Mouse (Mus musculus) C2C12 (cell line): ENCODE data around the gene Olfr622. TPM values are rescaled to one million over a fixed set of nuclear protein-coding genes. Genes with fewer than 3 reads are reported as not detected.

Source experiments
- H3K27me3 ChIP-seq: one replicate; pipeline ENCODE4 v1.6.1; 2011; ENCODE audit not compliant: control insufficient read depth, insufficient read depth, insufficient read length
- H3K36me3 ChIP-seq: one replicate; pipeline ENCODE4 v1.6.1; 2011; ENCODE audit not compliant: control insufficient read depth, insufficient read depth
- H3K4me3 ChIP-seq: one replicate; pipeline ENCODE4 v1.5.1; 2011; ENCODE audit warnings: mild to moderate bottlenecking, control low read depth; ENCODE audit not compliant: poor library complexity, insufficient read depth, severe bottlenecking
- H3K79me2 ChIP-seq: one replicate; pipeline ENCODE4 v1.6.1; 2011; ENCODE audit not compliant: control insufficient read depth, insufficient read depth
- H3K79me3 ChIP-seq: one replicate; pipeline ENCODE4 v1.6.1; 2011; ENCODE audit warnings: low read depth, control low read depth
- H3ac ChIP-seq: one replicate; pipeline ENCODE3; 2011; ENCODE audit warnings: low read depth; ENCODE audit not compliant: control insufficient read depth, insufficient read length
- CEBPB ChIP-seq: IDR thresholded peaks from one replicate; pipeline ENCODE4 v1.6.1; 2011; ENCODE audit warnings: low read depth, mild to moderate bottlenecking, control low read depth, moderate library complexity
- CTCF ChIP-seq: IDR thresholded peaks from one replicate; pipeline ENCODE4 v1.5.1; 2011; ENCODE audit not compliant: control insufficient read depth, insufficient read depth, insufficient read length
- FOSL1 ChIP-seq: IDR thresholded peaks from one replicate; pipeline ENCODE4 v1.8.0; 2011; ENCODE audit warnings: mild to moderate bottlenecking, low read length; ENCODE audit not compliant: poor library complexity, insufficient read depth, severe bottlenecking
- MAX ChIP-seq: IDR thresholded peaks from one replicate; pipeline ENCODE4 v1.6.1; 2011; ENCODE audit warnings: mild to moderate bottlenecking, control low read depth
- MYOD1 ChIP-seq: IDR thresholded peaks from one replicate; pipeline ENCODE4 v1.6.1; 2011; ENCODE audit warnings: low read depth; ENCODE audit not compliant: control insufficient read depth, insufficient read length
- MYOG ChIP-seq: IDR thresholded peaks from one replicate; pipeline ENCODE4 v1.6.1; 2011; ENCODE audit not compliant: control insufficient read depth, insufficient read length; ENCODE audit errors: extremely low read depth
- USF1 ChIP-seq: IDR thresholded peaks from one replicate; pipeline ENCODE4 v1.6.1; 2011; ENCODE audit warnings: low read depth, mild to moderate bottlenecking, control low read depth, moderate library complexity
- polyA plus RNA-seq: library from polyadenylated mRNA; unstranded; fragments of >200 nt; fragmentation: generic; extraction: Trizol; gene quantifications from one replicate; pipeline ENCODE4 v1.2.1, GENCODE M21; 2012; ENCODE audit warnings: missing spikeins

Olfr622 gene
- polyA plus RNA-seq, 1 experiment: not detected

DNA sequence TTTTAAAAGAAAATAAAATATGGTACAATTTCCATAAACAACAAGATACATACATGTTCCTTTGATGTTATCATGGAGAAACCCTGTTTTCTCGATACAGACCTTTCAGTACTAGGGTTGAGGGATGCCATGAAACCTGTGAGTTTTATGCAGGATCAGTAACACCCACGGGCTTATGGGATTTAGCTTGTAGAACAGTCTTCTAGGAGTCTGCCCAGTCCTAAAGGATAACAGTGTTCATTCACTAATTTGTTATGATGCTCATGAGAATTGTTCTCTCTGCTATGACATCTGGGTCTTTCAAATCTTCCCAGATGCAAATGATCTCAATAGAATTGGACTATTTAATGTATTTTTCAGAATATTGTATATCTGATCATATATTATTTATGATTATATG is 30.1 kb downstream of the Olfr622 start, which contains the start of gene Olfr620:
Gene Olfr620 (minus strand): TSS at position 101 of the 400 bp plus-strand sequence.
- H3K4me3 ChIP-seq: no peak within 1 kb of the TSS

DNA sequence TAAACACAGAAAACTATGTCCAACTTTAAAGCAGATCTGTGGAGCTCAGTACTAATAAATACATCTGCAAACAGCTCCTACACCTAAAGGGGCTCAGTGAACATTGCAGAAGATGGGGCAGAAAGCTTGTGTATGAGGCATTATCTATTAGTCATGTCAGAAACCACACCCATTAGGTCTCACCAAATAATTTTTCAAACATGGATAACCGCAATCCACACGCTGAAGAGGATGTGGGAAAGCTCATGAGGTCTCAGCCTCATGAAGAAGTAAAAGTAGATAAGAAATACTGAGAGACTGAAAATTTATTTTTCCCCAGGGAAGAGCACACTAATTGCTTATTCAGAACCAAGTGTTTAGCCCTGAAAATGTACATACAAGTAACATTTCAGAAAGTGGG is 35.1 kb downstream of the Olfr622 start:
- H3K27me3 ChIP-seq: no peaks in the 10 kb centered on the region
- H3K36me3 ChIP-seq: no peaks in the 10 kb centered on the region
- TF ChIP-seq MAX: no peak
- no peak for TF ChIP-seq CEBPB
- no peak for TF ChIP-seq CTCF
- TF ChIP-seq FOSL1: no peak
- no peak for TF ChIP-seq MYOG
- TF ChIP-seq USF1: no peak
- no peak for TF ChIP-seq MYOD1
- H3K79me3 ChIP-seq: no peaks in the 10 kb centered on the region
- H3ac ChIP-seq: no peak overlapping the region
- no peak overlapping the region for H3K4me3 ChIP-seq
- no peaks in the 10 kb centered on the region for H3K79me2 ChIP-seq

More for the DNA sequence above, 30.1 kb downstream of the Olfr622 start, which contains the start of gene Olfr620:
- TF ChIP-seq MYOD1: no peak
- no peaks in the 10 kb centered on the region for H3K27me3 ChIP-seq
- no peak within 1 kb of the TSS for H3ac ChIP-seq
- no peaks in the 10 kb centered on the region for H3K79me2 ChIP-seq
- no peaks in the 10 kb centered on the region for H3K36me3 ChIP-seq
- no peaks in the 10 kb centered on the region for H3K79me3 ChIP-seq

DNA sequence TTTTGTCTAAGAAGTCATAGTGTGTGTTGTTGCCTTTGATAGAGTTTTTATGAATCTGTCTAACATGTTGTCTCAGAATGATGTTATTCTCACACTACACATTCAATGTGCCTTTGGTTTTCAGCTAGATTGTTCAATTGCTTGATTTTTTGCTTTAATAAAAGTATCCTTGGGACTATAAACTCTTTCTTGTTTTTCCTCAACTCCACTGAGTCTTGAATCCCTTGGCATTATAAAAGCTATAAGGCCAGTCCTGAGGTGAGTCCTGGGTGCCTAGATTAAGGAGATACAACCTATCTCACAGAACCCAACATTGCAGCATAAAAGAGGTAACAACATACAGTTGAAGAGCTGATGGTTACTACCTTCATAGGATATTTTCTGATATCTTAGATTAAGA is 42.2 kb downstream of the Olfr622 start, which contains the start of gene Olfr619:
Gene Olfr619 (plus strand): TSS at position 301 of the 400 bp plus-strand sequence.
- Histone ChIP-seq H3K4me3 (no peak within 1 kb of the TSS), H3ac (no peak within 1 kb of the TSS), H3K79me2 (no peaks in the 10 kb centered on the region), H3K27me3 (no peaks in the 10 kb centered on the region), H3K79me3 (no peaks in the 10 kb centered on the region), H3K36me3 (no peaks in the 10 kb centered on the region)
- TF ChIP-seq MYOG (no peak), CTCF (no peak), FOSL1 (no peak), MYOD1 (no peak), MAX (no peak), CEBPB (no peak), USF1 (no peak)

DNA sequence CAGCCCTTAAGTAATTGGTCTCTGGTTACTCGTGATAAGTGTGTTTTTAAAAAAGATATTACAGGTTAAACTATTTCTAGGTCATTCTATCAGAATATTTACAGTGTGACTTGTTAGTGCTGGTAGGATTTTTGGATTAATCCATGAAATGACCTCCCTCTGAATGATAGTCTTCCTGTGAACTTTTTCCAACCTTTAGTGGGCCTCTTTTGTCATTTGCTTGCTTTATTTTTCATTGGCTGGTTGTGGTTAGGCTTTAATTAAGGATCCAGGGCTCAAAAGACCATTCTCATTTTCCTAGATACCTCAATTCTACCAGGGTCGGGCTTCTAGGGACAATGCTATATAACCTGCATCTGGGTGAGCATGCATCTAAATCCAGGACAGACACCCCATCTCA is 52.7 kb downstream of the Olfr622 start, which contains the start of gene Olfr618:
Gene Olfr618 (plus strand): TSS at position 301 of the 400 bp plus-strand sequence.
- H3K79me2 ChIP-seq: no peaks in the 10 kb centered on the region
- H3K4me3 ChIP-seq: no peak within 1 kb of the TSS
- H3K79me3 ChIP-seq: no peaks in the 10 kb centered on the region
- H3ac ChIP-seq: no peak within 1 kb of the TSS
- no peaks in the 10 kb centered on the region for H3K27me3 ChIP-seq
- no peak for TF ChIP-seq MYOD1
- no peak for TF ChIP-seq USF1
- no peak for TF ChIP-seq MAX
- TF ChIP-seq FOSL1: no peak
- no peak for TF ChIP-seq CTCF
- TF ChIP-seq CEBPB: no peak
- no peak for TF ChIP-seq MYOG
- no peaks in the 10 kb centered on the region for H3K36me3 ChIP-seq

Other genes with a start within 250 kb of the Olfr622 start
- 0.08 TPM for gene Usp17lc, start 227.6 kb downstream of the Olfr622 start, polyA plus RNA-seq
- not detected for gene Olfr605, start 197.3 kb downstream of the Olfr622 start, polyA plus RNA-seq
- not detected for gene Olfr606, start 193.7 kb downstream of the Olfr622 start, polyA plus RNA-seq
- not detected for gene Olfr607, start 178.6 kb downstream of the Olfr622 start, polyA plus RNA-seq
- gene Olfr608, start 172.8 kb downstream of the Olfr622 start, polyA plus RNA-seq: not detected
- gene Olfr609, start 144.6 kb downstream of the Olfr622 start, polyA plus RNA-seq: not detected
- gene Olfr610, start 130.6 kb downstream of the Olfr622 start, polyA plus RNA-seq: not detected
- not detected for gene Olfr611, start 121.9 kb downstream of the Olfr622 start, polyA plus RNA-seq
- not detected for gene Olfr612, start 100.0 kb downstream of the Olfr622 start, polyA plus RNA-seq
- not detected for gene Olfr613, start 94.6 kb downstream of the Olfr622 start, polyA plus RNA-seq
- not detected for gene Olfr615, start 86.6 kb downstream of the Olfr622 start, polyA plus RNA-seq
- not detected for gene Olfr616, start 73.6 kb downstream of the Olfr622 start, polyA plus RNA-seq
- gene Olfr617, start 69.6 kb downstream of the Olfr622 start, polyA plus RNA-seq: not detected
- not detected for gene Olfr618, start 52.6 kb downstream of the Olfr622 start, polyA plus RNA-seq
- gene Olfr619, start 42.1 kb downstream of the Olfr622 start, polyA plus RNA-seq: not detected
- gene Olfr620, start 30.2 kb downstream of the Olfr622 start, polyA plus RNA-seq: not detected
- gene Olfr623, start 21.0 kb upstream of the Olfr622 start, polyA plus RNA-seq: not detected
- gene Olfr624, start 28.5 kb upstream of the Olfr622 start, polyA plus RNA-seq: under 0.01 TPM
- gene Olfr625-ps1, start 40.0 kb upstream of the Olfr622 start, polyA plus RNA-seq: not detected
- gene Olfr243, start 72.0 kb upstream of the Olfr622 start, polyA plus RNA-seq: not detected
- not detected for gene Olfr628, start 87.7 kb upstream of the Olfr622 start, polyA plus RNA-seq
- gene Olfr629, start 102.2 kb upstream of the Olfr622 start, polyA plus RNA-seq: not detected
- not detected for gene Olfr630, start 114.6 kb upstream of the Olfr622 start, polyA plus RNA-seq
- not detected for gene Olfr69, start 128.9 kb upstream of the Olfr622 start, polyA plus RNA-seq
- gene Olfr68, start 137.0 kb upstream of the Olfr622 start, polyA plus RNA-seq: not detected
- not detected for gene Olfr67, start 149.1 kb upstream of the Olfr622 start, polyA plus RNA-seq
- not detected for gene Hbb-bt, start 171.3 kb upstream of the Olfr622 start, polyA plus RNA-seq
- not detected for gene Hbb-bs, start 185.4 kb upstream of the Olfr622 start, polyA plus RNA-seq
- not detected for gene Hbb-bh2, start 197.8 kb upstream of the Olfr622 start, polyA plus RNA-seq
- not detected for gene Hbb-bh1, start 200.5 kb upstream of the Olfr622 start, polyA plus RNA-seq
- not detected for gene Hbb-y, start 210.5 kb upstream of the Olfr622 start, polyA plus RNA-seq
- not detected for gene Olfr66, start 243.6 kb upstream of the Olfr622 start, polyA plus RNA-seq